Mouse (Mus musculus) cerebellum, adult 11 months (tissue): Measurements from ENCODE around the gene Gsk3a.

Experiments used
- DNase-seq: peaks from one replicate; pipeline ENCODE4 v3.0.0; 2022

The Gsk3a gene

DNA sequence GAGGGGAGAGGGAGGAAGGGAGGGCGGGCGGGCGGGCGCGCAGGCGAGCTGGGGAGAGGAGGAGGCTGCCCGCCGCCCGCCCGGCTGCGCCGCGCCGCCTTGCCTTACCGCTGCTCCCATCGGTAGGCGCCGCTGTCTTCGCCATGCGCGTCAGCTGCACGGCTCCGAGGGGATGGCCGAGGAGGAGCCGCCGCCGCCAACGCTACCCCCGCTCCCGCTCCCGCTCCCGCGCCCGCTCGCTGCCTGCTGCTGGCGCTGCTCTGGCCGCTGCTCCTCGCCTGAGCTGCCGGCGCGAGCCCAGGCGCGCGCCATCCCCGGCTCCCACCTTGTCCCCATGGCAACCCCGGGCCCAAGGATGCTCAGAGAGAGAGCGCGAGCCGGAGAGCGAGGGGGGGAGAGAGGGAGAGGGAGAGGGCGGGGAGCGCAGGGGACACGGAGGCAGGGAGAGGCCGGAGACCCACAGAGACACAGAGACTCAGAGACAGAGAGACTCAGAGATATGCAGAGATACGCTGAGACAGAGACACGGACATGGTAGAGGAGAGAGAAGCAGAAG, 58.0 kb downstream of the Gsk3a start, which contains the start of gene Pou2f2:
Gene Pou2f2 (minus strand): TSS at position 121 of the 556 bp plus-strand sequence.
- DNase-seq = peak; percentile 80

DNA sequence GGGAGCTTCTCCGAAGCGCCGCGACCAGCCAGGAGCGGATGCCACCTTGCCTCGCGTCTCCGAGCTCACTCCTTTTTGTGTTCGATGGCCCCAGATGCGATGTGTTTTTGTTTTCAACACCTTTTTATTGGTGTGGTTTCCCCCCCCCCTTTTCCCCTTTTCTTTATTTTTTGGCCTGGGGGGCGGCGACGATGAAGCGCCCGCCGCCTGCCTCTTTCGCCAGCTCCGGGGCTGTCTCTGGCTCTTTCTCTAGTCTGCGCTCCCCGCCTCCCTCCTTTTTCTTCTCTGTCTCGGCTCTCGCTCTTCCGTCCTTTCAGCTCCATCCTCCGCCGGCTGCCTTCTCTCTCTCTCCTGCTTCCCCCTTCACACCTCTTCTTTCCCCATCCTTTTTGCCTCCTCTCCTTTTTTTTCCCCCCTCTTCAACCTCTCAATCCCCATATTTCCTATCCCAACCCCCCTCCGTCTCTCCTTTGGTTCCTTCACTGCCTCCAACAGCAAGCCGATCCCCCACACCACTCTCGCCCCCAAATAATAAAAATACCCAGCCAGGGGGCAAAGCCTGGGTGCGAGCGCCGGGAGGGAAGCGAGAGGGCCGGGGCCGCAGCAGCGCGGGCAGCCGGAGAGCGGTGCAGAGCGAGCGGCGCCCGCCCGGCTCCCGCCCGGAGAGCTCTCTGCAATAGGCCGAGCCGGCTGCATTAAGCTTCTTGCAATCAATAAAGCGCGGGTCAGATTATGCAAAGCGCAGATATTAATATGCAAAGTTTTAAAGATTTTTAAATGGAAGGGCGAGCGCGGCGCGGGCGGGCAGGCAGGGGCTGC, 58.7 kb downstream of the Gsk3a start:
- DNase-seq = no peak

DNA sequence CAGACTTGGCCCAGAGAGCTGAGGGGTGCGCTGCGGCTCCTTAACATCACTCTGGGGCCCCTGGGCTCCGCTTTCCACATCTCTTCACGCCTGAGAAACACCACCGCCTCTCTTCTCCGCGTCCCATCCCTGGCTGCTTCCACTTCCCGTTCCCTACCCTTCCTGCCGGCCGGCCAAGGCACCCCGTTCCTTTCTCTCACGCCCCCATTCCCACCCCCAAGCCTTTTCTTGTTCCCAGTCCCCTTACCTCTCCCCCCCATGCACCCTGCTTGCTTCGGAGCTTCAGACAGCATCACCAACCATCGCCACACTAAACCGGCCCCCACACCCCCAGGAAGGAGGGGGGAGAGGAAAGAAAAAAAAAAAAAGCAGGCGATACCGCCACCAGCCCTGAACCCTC, 59.3 kb downstream of the Gsk3a start:
- DNase-seq = no peak
